Mouse (Mus musculus): Measurements from ENCODE around the gene Krt35. TPM values are rescaled to one million over a fixed set of nuclear protein-coding genes. Genes with fewer than 3 reads are reported as not detected.

The Krt35 gene
- total RNA-seq, 2 experiments from 2014 or later = not detected

- no peak for DNase-seq
- intact Hi-C loops (cut with DNase I) = loop anchor here (5.0 kb wide), 1 partner anchor 100 kb away; no protein-coding TSS in a partner anchor
Observed at GRCm38 (mm10) chr11:100067293-100068036, 28.6 kb downstream of the Krt35 start.

DNA sequence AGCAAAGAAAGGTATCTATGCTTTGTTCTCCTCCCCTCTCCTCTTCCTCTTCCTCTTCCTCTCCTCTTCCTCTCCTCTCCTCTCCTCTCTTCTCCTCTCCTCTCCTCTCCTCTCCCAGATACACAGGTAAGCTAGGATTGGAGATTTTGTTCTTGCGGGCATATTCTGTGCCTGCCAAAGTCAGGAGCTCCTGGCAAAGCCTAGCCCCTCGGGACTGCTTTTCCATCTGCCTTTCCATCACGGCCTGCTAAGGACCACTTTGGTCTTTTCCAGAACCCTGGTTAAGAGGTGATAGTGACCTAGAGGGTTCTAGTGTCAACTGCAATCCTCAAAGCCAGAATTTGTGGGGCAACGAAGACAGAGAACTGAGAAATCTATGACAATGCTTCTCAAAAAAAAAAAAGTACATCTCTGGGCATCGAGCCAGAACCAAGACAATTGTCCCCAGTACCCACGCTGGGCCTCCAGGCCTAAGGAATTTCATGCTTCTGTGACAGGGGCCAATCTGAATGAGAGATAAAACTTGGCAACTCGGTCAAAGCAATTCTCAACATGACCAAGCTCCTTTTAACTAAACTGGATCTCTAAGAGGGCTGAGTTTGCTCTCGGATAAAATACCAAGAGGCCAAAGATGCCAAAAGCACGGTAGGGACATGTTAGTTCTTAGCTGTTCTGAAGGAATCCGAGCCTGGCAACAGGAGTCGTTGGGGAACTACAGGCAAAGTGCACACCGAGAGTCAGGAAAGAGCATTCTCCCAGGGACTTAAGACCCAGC, 29.6 kb downstream of the Krt35 start:
- intact Hi-C loops (cut with DNase I) = loop anchor here (5.0 kb wide), 1 partner anchor 101 kb away; no protein-coding TSS in a partner anchor
- DNase-seq = peak in 1 of 2 experiments; percentile 1

DNA sequence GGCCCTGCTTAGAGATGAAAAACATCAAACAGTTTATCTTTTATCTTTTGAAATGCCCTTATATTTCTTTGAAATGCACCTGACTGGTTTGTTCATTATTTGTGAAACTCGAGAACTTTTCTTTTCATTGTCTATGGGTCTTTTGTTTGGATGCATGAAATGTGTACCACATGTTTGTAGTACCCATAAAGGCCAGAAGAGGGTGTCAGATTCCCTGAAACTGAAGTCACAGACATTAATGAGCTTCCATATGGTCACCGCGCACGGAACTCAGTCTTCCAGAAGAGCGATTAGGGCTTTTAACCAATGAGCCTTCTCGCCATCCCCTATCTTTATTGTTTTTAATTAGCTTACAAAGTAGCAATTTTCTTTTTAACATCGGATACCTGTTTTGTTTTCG, 37.2 kb downstream of the Krt35 start:
- DNase-seq = no peak
- intact Hi-C loops (cut with DNase I) = no loop called here

- no peak for DNase-seq
- intact Hi-C loops (cut with DNase I) = no loop called here
Observed at GRCm38 (mm10) chr11:100055686-100056655, 40.1 kb downstream of the Krt35 start.

GRCm38 (mm10) chr11:100050451-100050850, 45.6 kb downstream of the Krt35 start, which contains the start of gene Krt31:
Krt31 (minus strand) TSS chr11:100050551.
- intact Hi-C loops (cut with DNase I) = no loop called here
- DNase-seq = no peak

DNA sequence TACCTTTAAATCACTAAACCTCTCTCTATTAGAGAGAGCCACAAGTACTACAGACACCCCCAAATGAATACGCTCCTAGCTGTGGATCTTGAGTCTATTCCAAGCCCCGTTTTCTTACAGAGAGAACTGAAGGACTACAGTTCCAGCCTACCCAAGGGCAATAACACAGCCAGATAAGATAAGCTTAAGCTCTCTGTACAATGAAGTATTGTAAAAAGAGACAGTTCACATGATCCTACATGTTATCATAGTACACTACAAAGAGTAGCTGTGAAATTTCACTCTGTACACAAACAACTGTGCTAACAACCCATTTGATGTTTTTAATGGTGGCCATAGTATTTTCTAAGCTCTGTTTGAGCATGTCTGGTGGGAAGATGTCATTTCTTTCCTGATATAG, 48.8 kb downstream of the Krt35 start:
- intact Hi-C loops (cut with DNase I) = no loop called here

DNA sequence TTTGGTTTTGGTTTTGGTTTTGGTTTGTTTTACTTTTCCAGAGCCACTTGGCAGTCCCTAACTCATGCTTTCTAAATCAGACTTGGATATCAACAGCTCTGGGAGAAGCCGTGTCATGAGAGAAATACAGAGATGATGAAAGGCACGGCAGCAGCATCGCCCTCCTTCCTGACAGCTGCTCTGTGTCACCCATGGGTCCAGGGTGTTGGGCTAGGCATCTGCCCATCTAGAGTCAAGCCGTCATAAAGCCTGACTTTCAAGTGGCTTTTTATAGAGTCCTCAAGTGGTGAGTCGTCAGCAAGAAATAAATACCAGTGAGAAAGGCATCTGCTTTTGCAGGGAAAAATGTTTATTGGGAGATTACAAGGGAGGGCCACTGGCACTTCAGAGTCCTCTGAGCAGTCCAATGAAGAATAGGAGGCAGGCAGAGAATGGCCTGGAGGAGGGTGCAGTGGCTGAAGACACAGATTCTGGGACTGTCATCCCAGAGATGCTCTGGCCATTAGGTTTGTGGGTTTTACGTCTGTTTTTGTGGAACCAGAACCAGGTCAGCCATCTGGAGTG, 49.7 kb downstream of the Krt35 start:
- intact Hi-C loops (cut with DNase I) = no loop called here
- DNase-seq = no peak

More for the DNA sequence above, 48.8 kb downstream of the Krt35 start:
- no peak for DNase-seq

Other genes with a start within 250 kb of the Krt35 start
- not detected for gene Krtap4-16, start 244.6 kb downstream of the Krt35 start, total RNA-seq (2021)
- not detected for gene Gm11568, start 238.3 kb downstream of the Krt35 start, total RNA-seq (2021)
- not detected for gene Gm11559, start 231.8 kb downstream of the Krt35 start, total RNA-seq (2021)
- gene Krtap9-1, start 222.9 kb downstream of the Krt35 start, total RNA-seq (2021) = not detected
- gene Gm11567, start 217.1 kb downstream of the Krt35 start, total RNA-seq (2021) = not detected
- gene Krtap31-1, start 188.3 kb downstream of the Krt35 start, total RNA-seq (2021) = not detected
- not detected for gene Gm11565, start 181.5 kb downstream of the Krt35 start, total RNA-seq (2021)
- not detected for gene Krtap31-2, start 159.9 kb downstream of the Krt35 start, total RNA-seq (2021)
- not detected for gene Krtap9-5, start 147.8 kb downstream of the Krt35 start, total RNA-seq (2021)
- gene Krtap29-1, start 117.2 kb downstream of the Krt35 start, total RNA-seq (2021) = not detected
- gene Krtap16-1, start 109.6 kb downstream of the Krt35 start, total RNA-seq (2021) = not detected
- not detected for gene Krtap17-1, start 102.2 kb downstream of the Krt35 start, total RNA-seq (2021)
- gene Krt33a, start 80.0 kb downstream of the Krt35 start, total RNA-seq (2021) = not detected
- gene Krt33b, start 66.4 kb downstream of the Krt35 start, total RNA-seq (2021) = not detected
- not detected for gene Krt34, start 54.7 kb downstream of the Krt35 start, total RNA-seq (2021)
- gene Krt31, start 45.7 kb downstream of the Krt35 start, total RNA-seq (2021) = not detected
- gene Krt32, start 8.0 kb downstream of the Krt35 start, total RNA-seq (2021) = not detected
- gene Krt36, start 9.4 kb upstream of the Krt35 start, total RNA-seq (2021) = not detected
- gene Krt13, start 25.3 kb upstream of the Krt35 start, total RNA-seq (2021) = not detected
- gene Krt15, start 39.7 kb upstream of the Krt35 start, total RNA-seq (2021) = under 1 TPM in 1 of 2 experiments, not detected in 1; 0.29 TPM
- 10 to 100 TPM; 10.3 to 16.7 TPM for gene Krt19, start 52.4 kb upstream of the Krt35 start, total RNA-seq (2021)
- not detected for gene Krt9, start 97.0 kb upstream of the Krt35 start, total RNA-seq (2021)
- 1 to 10 TPM; 1.8 to 2.7 TPM for gene Krt14, start 111.3 kb upstream of the Krt35 start, total RNA-seq (2021)
- gene Krt16, start 152.7 kb upstream of the Krt35 start, total RNA-seq (2021) = not detected
- not detected for gene Krt17, start 164.8 kb upstream of the Krt35 start, total RNA-seq (2021)
- gene Krt42, start 173.6 kb upstream of the Krt35 start, total RNA-seq (2021) = not detected
- 1,000 to 10,000 TPM; 1,270 to 1,308 TPM for gene Eif1, start 223.6 kb upstream of the Krt35 start, total RNA-seq (2021)
- gene Gast, start 238.2 kb upstream of the Krt35 start, total RNA-seq (2021) = not detected

Measured in heart, postnatal 10 days (tissue).